Mouse (Mus musculus) forebrain, embryonic 14.5 days (tissue): ENCODE data around the gene Inpp5a. TPM values are rescaled to one million over a fixed set of nuclear protein-coding genes. Genes with fewer than 3 reads are reported as not detected.

Experiments
- ATAC-seq: fragments of 200-750 bp; cut with Nextera tagmentation; 2 replicates; pipeline ENCODE4 v1.8.0; 2017; ENCODE audit warnings: mild to moderate bottlenecking, moderate library complexity
- DNase-seq: peaks from one replicate; pipeline ENCODE4 v3.0.0-alpha.2; 2015; ENCODE audit warnings: low spot score
- H3K27ac ChIP-seq: fragments of 300-500 bp; sonication (generic); 2 replicates; pipeline ENCODE4 v1.5.1; 2014; ENCODE audit warnings: low read depth, mild to moderate bottlenecking, control low read depth, low read length, moderate library complexity
- H3K27me3 ChIP-seq: fragments of 300-500 bp; sonication (generic); replicated peaks from 2 replicates; pipeline ENCODE4 v1.6.1; 2014; ENCODE audit warnings: low read length, control low read depth, mixed read lengths; ENCODE audit not compliant: control insufficient read depth, insufficient read depth
- H3K36me3 ChIP-seq: fragments of 300-500 bp; sonication (generic); 2 replicates; pipeline ENCODE4 v1.6.1; 2014; ENCODE audit warnings: low read length, control low read depth; ENCODE audit not compliant: control insufficient read depth, insufficient read depth
- H3K4me1 ChIP-seq: fragments of 300-500 bp; sonication (generic); 2 replicates; pipeline ENCODE4 v1.6.1; 2014; ENCODE audit warnings: antibody characterized with exemption, low read length, control low read depth; ENCODE audit not compliant: control insufficient read depth, insufficient read depth
- H3K4me2 ChIP-seq: fragments of 300-500 bp; sonication (generic); 2 replicates; pipeline ENCODE4 v1.6.1; 2014; ENCODE audit warnings: mild to moderate bottlenecking, control low read depth, low read length
- H3K4me3 ChIP-seq: fragments of 300-500 bp; sonication (generic); 2 replicates; pipeline ENCODE4 v1.5.1; 2014; ENCODE audit warnings: low read depth, low read length, control low read depth
- H3K9ac ChIP-seq: fragments of 300-500 bp; sonication (generic); 2 replicates; pipeline ENCODE4 v1.6.1; 2014; ENCODE audit warnings: mild to moderate bottlenecking, low read length, control low read depth, moderate library complexity
- H3K9me3 ChIP-seq: fragments of 300-500 bp; sonication (generic); replicated peaks from 2 replicates; pipeline ENCODE4 v1.6.1; 2016; ENCODE audit warnings: low read length, control low read depth, mixed read lengths; ENCODE audit not compliant: control insufficient read depth
- WGBS: fragments of 180-500 bp; shearing (Covaris S2); extraction: QIAGEN DNeasy Blood & Tissue Kit; methylation state at CpG from one replicate; pipeline ENCODE4 v1.1.7; 2014; 5-methylcytosine and 5-hydroxymethylcytosine counted together
- polyA plus RNA-seq: library from polyadenylated mRNA; unstranded; fragments of >200 nt; fragmentation: Nextera tagmentation; extraction: Ambion mirVana; gene quantifications from 2 replicates; pipeline ENCODE4 v1.2.1, GENCODE M21; 2014

Gene Inpp5a
- polyA plus RNA-seq, 1 experiment from 2014 or later = 13.0 TPM

- no peaks in the 10 kb centered on the region for H3K27me3 ChIP-seq
- no peaks in the 10 kb centered on the region for H3K36me3 ChIP-seq
- H3K9me3 ChIP-seq = no peaks in the 10 kb centered on the region
- no peak overlapping the region for H3K27ac ChIP-seq
- H3K4me1 ChIP-seq = 0 out of 2 replicates have a peak, but pooled peaks cover 5% of the 10 kb centered on the region
- DNase-seq (no peak), ATAC-seq (no peak)
- no peak overlapping the region for H3K4me3 ChIP-seq
- H3K4me2 ChIP-seq = no peak overlapping the region
- no peak overlapping the region for H3K9ac ChIP-seq
- WGBS = 82% methylated on average over 8 of the region's 8 CpGs
These were observed 12.9 kb downstream of the Inpp5a start for GRCm38 (mm10) chr7:139401791-139402190.

GRCm38 (mm10) chr7:139402721-139403120, 13.8 kb downstream of the Inpp5a start:
- Histone ChIP-seq H3K4me2 (no peak overlapping the region), H3K27ac (no peak overlapping the region), H3K4me3 (no peak overlapping the region), H3K36me3 (no peaks in the 10 kb centered on the region), H3K9me3 (no peaks in the 10 kb centered on the region), H3K4me1 (0 out of 2 replicates have a peak, but pooled peaks cover 1% of the 10 kb centered on the region), H3K27me3 (no peaks in the 10 kb centered on the region), H3K9ac (no peak overlapping the region)
- ATAC-seq (no peak), DNase-seq (no peak)
- 94% methylated on average over 4 of the region's 4 CpGs for WGBS

- Histone ChIP-seq H3K27me3 (no peaks in the 10 kb centered on the region), H3K4me1 (no peaks in the 10 kb centered on the region), H3K27ac (no peak overlapping the region), H3K9ac (no peak overlapping the region), H3K4me2 (no peak overlapping the region), H3K9me3 (no peaks in the 10 kb centered on the region), H3K36me3 (no peaks in the 10 kb centered on the region), H3K4me3 (no peak overlapping the region)
- 90% methylated on average over 2 of the region's 2 CpGs for WGBS
- ATAC-seq (no peak), DNase-seq (no peak)
These were observed 17.7 kb downstream of the Inpp5a start for GRCm38 (mm10) chr7:139406581-139406980.

- Histone ChIP-seq H3K9ac (no peak overlapping the region), H3K9me3 (no peaks in the 10 kb centered on the region), H3K27me3 (no peaks in the 10 kb centered on the region), H3K36me3 (no peaks in the 10 kb centered on the region), H3K4me1 (no peaks in the 10 kb centered on the region), H3K4me2 (no peak overlapping the region), H3K4me3 (no peak overlapping the region), H3K27ac (no peak overlapping the region)
- DNase-seq = no peak
- no peak for ATAC-seq
These were observed 19.1 kb downstream of the Inpp5a start for GRCm38 (mm10) chr7:139407966-139408365.

DNA sequence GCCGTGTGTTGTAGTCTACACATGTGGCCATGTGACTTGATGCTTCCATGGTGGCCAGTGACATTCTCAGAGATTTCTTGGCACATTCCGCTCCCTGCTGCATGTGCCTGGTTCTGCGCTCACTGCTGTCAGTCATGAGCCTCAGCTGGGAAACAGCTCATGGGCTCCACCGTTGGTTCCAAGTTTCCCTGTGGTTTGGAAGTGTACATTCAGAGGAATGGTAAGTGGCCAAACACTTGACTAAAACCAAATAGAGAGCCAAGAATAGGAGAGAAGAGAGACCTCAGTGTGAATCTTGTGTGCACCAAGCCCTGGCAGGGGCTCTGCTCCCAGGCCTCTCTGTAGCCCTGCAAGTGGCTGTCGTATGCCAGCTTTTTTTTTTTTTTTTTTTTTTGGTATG, 21.0 kb downstream of the Inpp5a start:
- 80% methylated on average over 5 of the region's 5 CpGs for WGBS
- Histone ChIP-seq H3K4me3 (no peak overlapping the region), H3K27ac (no peak overlapping the region), H3K9ac (no peak overlapping the region), H3K9me3 (no peaks in the 10 kb centered on the region), H3K4me2 (no peak overlapping the region), H3K4me1 (no peaks in the 10 kb centered on the region), H3K36me3 (no peaks in the 10 kb centered on the region), H3K27me3 (no peaks in the 10 kb centered on the region)
- DNase-seq = no peak
- ATAC-seq = no peak

GRCm38 (mm10) chr7:139412223-139412950, 23.5 kb downstream of the Inpp5a start:
- no peak overlapping the region for H3K27ac ChIP-seq
- DNase-seq (no peak), ATAC-seq (no peak)
- no peaks in the 10 kb centered on the region for H3K27me3 ChIP-seq
- H3K4me3 ChIP-seq = no peak overlapping the region
- WGBS = 54% methylated on average over 8 of the region's 8 CpGs
- H3K9ac ChIP-seq = no peak overlapping the region
- H3K4me1 ChIP-seq = no peaks in the 10 kb centered on the region
- no peak overlapping the region for H3K4me2 ChIP-seq
- H3K9me3 ChIP-seq = no peaks in the 10 kb centered on the region
- no peaks in the 10 kb centered on the region for H3K36me3 ChIP-seq

GRCm38 (mm10) chr7:139413400-139413799, 24.5 kb downstream of the Inpp5a start:
- 87% methylated on average over 3 of the region's 3 CpGs for WGBS
- ATAC-seq = no peak

DNA sequence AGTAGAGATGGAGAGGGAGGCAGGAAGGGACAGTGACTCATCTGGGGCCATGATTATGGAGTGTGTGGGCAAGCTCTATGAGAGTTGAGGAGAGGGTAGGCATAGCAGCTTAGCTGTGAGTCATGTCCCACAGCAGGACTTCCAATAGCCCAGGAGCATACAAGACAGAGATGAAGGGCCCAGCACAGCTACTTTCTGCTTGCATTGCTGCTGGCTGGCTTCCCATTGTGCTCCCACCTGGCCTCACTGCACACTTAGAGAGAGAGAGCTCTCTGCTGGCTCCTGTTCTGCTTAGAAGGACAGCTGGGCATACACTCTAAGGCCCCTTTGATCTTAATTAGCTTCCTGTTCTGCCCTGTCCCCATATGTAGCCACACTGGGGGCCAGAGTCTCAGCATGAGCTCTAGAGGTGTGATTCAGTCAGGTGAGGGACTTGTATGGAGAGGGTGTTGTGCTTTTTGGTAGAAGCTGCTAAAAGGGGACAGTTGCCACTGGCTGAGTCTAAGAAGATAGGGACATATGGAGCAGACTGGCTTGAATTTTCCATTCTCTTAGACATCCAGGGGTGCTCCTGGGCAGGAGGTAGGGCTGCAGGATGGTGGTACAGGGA, 26.8 kb downstream of the Inpp5a start:
- no peaks in the 10 kb centered on the region for H3K27me3 ChIP-seq
- DNase-seq (no peak), ATAC-seq (no peak)
- no peak overlapping the region for H3K9ac ChIP-seq
- no peaks in the 10 kb centered on the region for H3K9me3 ChIP-seq
- H3K4me3 ChIP-seq = no peak overlapping the region
- H3K27ac ChIP-seq = no peak overlapping the region
- H3K4me2 ChIP-seq = no peak overlapping the region
- no peaks in the 10 kb centered on the region for H3K36me3 ChIP-seq
- no peaks in the 10 kb centered on the region for H3K4me1 ChIP-seq

More at GRCm38 (mm10) chr7:139413400-139413799, 24.5 kb downstream of the Inpp5a start:
- Histone ChIP-seq H3K27ac (no peak overlapping the region), H3K9ac (no peak overlapping the region), H3K4me2 (no peak overlapping the region), H3K4me1 (no peaks in the 10 kb centered on the region), H3K9me3 (no peaks in the 10 kb centered on the region), H3K4me3 (no peak overlapping the region), H3K27me3 (no peaks in the 10 kb centered on the region), H3K36me3 (no peaks in the 10 kb centered on the region)
- no peak for DNase-seq

DNA sequence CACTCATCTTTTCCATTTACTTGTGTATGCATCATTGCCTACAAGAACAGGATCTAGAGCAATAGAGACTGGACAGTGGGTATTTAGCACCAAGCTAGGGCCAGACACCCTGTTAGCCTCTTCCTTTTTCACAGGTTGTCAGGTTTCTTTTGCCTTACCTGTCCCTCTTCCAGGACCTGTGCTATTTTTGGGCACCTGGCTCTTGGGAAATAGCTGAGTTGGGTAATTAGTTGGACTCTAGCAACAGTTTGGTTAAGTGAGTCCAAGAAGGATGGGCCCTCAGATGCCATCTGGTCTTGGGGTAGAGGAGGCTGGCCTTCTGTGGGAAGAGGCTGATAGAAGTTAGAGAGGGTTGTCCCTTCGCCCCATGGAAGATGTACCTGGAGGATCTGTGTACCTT, 29.5 kb downstream of the Inpp5a start:
- ATAC-seq (no peak), DNase-seq (no peak)
- Histone ChIP-seq H3K36me3 (no peaks in the 10 kb centered on the region), H3K4me3 (no peak overlapping the region), H3K4me1 (no peaks in the 10 kb centered on the region), H3K9ac (no peak overlapping the region), H3K4me2 (no peak overlapping the region), H3K27me3 (no peaks in the 10 kb centered on the region), H3K27ac (no peak overlapping the region), H3K9me3 (no peaks in the 10 kb centered on the region)
- whole genome bisulfite sequencing = 100% methylated on average over 1 of the region's 1 CpGs
